Mouse (Mus musculus) hindbrain, embryonic 16.5 days (tissue): ENCODE results near the gene Tjp2. TPM values are rescaled to one million over a fixed set of nuclear protein-coding genes. Genes with fewer than 3 reads are reported as not detected.

Source experiments
- ATAC-seq: fragments of 200-750 bp; cut with Nextera tagmentation; 2 replicates; pipeline ENCODE4 v1.8.0; 2017; ENCODE audit warnings: moderate TSS enrichment, moderate library complexity
- H3K27ac ChIP-seq: fragments of 300-500 bp; sonication (generic); 2 replicates; pipeline ENCODE4 v1.5.1; 2014; ENCODE audit warnings: low read depth, mild to moderate bottlenecking, control low read depth, low read length, moderate library complexity
- H3K27me3 ChIP-seq: fragments of 300-500 bp; sonication (generic); replicated peaks from 2 replicates; pipeline ENCODE4 v1.6.1; 2014; ENCODE audit warnings: low read length; ENCODE audit not compliant: control insufficient read depth, insufficient read depth
- H3K36me3 ChIP-seq: fragments of 300-500 bp; sonication (generic); 2 replicates; pipeline ENCODE4 v1.6.1; 2014; ENCODE audit warnings: mild to moderate bottlenecking, low read length, moderate library complexity, mixed read lengths; ENCODE audit not compliant: control insufficient read depth, insufficient read depth
- H3K4me1 ChIP-seq: fragments of 300-500 bp; sonication (generic); 2 replicates; pipeline ENCODE4 v1.6.1; 2014; ENCODE audit warnings: low read depth, low read length; ENCODE audit not compliant: control insufficient read depth, insufficient read depth
- H3K4me2 ChIP-seq: fragments of 300-500 bp; sonication (generic); 2 replicates; pipeline ENCODE4 v1.6.1; 2014; ENCODE audit warnings: mild to moderate bottlenecking, low read length, control low read depth, moderate library complexity
- H3K4me3 ChIP-seq: fragments of 300-500 bp; sonication (generic); 2 replicates; pipeline ENCODE4 v1.5.1; 2014; ENCODE audit warnings: mild to moderate bottlenecking, low read length, control low read depth, moderate library complexity
- H3K9ac ChIP-seq: fragments of 300-500 bp; sonication (generic); 2 replicates; pipeline ENCODE4 v1.6.1; 2014; ENCODE audit warnings: low read depth, mild to moderate bottlenecking, control low read depth, low read length, moderate library complexity
- H3K9me3 ChIP-seq: fragments of 300-500 bp; sonication (generic); 2 replicates; pipeline ENCODE4 v1.6.1; 2014; ENCODE audit warnings: mild to moderate bottlenecking, low read length, moderate library complexity; ENCODE audit not compliant: control insufficient read depth
- WGBS: fragments of 180-500 bp; shearing (Covaris S2); extraction: QIAGEN DNeasy Blood & Tissue Kit; methylation state at CpG from one replicate; pipeline ENCODE4 v1.1.7; 2014; 5-methylcytosine and 5-hydroxymethylcytosine counted together
- polyA plus RNA-seq: library from polyadenylated mRNA; unstranded; fragments of >200 nt; fragmentation: Nextera tagmentation; extraction: Ambion mirVana; gene quantifications from 2 replicates; pipeline ENCODE4 v1.2.1, GENCODE M21; 2015

The Tjp2 gene
- polyA plus RNA-seq, 1 experiment from 2014 or later = 10.1 TPM

DNA sequence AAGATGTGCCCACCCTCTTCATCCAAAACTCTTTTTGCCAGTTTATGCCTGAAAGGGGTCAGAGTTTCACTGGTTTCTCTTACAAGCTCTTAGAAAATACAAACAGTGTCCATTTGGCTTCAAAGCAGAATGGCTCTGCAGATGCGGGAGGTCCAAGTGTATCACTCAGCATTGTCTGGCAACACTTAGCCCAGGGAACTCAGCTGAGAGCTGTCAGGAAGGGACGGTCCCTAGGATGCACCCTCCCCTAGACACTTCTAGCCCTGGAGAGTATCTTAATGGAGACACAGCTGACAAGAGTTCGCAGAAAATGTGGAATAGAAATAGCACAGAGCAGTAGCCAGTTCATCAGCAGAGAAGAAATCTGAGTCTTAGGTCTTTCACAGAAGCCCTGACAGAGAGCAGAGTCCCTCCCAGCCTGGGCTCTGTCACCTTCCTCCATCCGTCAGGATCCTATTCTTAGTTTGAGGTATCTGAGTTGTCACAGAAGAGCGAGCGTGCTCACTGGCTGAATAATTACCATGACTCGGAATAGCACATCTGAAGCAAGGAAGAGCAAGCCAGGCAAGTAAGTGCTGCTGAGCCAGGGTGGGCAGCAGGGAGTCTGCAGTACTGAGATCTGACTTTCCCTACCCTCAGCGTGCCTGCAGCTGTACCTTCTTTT is 144.3 kb downstream of the Tjp2 start:
- H3K4me1 ChIP-seq = no peaks in the 10 kb centered on the region
- H3K4me2 ChIP-seq = no peak overlapping the region
- WGBS = 36% methylated on average over 8 of the region's 8 CpGs
- no peaks in the 10 kb centered on the region for H3K9me3 ChIP-seq
- H3K27ac ChIP-seq = no peak overlapping the region
- no peaks in the 10 kb centered on the region for H3K36me3 ChIP-seq
- no peak overlapping the region for H3K9ac ChIP-seq
- no peak for ATAC-seq
- no peak overlapping the region for H3K4me3 ChIP-seq
- no peaks in the 10 kb centered on the region for H3K27me3 ChIP-seq

DNA sequence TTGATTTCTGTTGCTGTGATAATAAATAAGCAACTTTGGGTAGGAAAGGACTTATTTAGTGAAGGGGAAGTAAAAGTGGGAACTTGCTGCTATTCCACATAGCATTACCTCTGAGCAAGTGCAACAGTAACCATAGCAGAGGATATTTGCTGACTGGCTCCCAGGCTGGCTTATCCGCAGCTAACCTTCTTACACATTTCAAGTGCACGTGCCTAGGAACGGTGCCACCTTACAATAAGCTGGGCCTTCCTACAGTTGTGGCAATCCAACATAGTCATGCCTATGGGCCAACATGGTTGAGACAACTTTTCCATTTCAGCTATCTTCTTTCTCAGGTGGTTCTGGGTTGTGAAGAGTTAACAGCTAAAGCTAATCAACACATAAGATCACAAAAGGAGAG is 147.2 kb downstream of the Tjp2 start:
- Histone ChIP-seq H3K4me1 (no peaks in the 10 kb centered on the region), H3K4me3 (no peak overlapping the region), H3K27ac (no peak overlapping the region), H3K9ac (no peak overlapping the region), H3K36me3 (no peaks in the 10 kb centered on the region), H3K4me2 (no peak overlapping the region), H3K27me3 (no peaks in the 10 kb centered on the region), H3K9me3 (peaks cover 4% of the 10 kb centered on the region; the same call in 1 of the 2 replicates)
- 89% methylated on average over 3 of the region's 3 CpGs for WGBS
- no peak for ATAC-seq

- H3K27me3 ChIP-seq = no peaks in the 10 kb centered on the region
- no peak overlapping the region for H3K4me2 ChIP-seq
- 91% methylated on average over 7 of the region's 7 CpGs for WGBS
- H3K36me3 ChIP-seq = no peaks in the 10 kb centered on the region
- no peak overlapping the region for H3K27ac ChIP-seq
- no peak for ATAC-seq
- no peaks in the 10 kb centered on the region for H3K4me1 ChIP-seq
- no peak overlapping the region for H3K4me3 ChIP-seq
- H3K9me3 ChIP-seq = peaks cover 4% of the 10 kb centered on the region; the same call in 1 of the 2 replicates
- H3K9ac ChIP-seq = no peak overlapping the region
Measured at GRCm38 (mm10) chr19:24076536-24076935, 148.3 kb downstream of the Tjp2 start.

GRCm38 (mm10) chr19:24075927-24076326 is 148.9 kb downstream of the Tjp2 start:
- ATAC-seq = no peak
- Histone ChIP-seq H3K9ac (no peak overlapping the region), H3K4me3 (no peak overlapping the region), H3K36me3 (no peaks in the 10 kb centered on the region), H3K4me2 (no peak overlapping the region), H3K9me3 (peaks cover 4% of the 10 kb centered on the region; the same call in 1 of the 2 replicates), H3K4me1 (no peaks in the 10 kb centered on the region), H3K27ac (no peak overlapping the region), H3K27me3 (no peaks in the 10 kb centered on the region)
- 87% methylated on average over 8 of the region's 8 CpGs for WGBS

DNA sequence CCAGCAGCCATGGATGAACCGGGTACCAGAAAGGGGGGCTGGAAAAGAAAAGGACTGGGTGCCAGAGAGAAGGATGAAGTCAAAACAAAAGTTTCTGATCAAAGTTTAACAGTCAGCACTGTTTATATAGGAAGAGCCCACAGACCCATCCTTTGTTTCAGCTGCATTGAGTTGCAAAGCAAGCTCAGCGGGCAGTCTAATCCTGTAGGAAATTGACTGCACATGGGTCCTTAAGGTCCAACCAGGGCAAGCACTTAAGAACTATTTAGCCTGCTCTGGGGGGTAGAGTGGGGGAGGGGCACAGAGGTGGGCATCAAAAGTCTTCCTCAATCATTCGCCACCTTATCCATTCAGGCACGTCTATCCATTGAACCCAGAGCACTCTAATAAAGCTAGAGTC is 151.7 kb downstream of the Tjp2 start:
- Histone ChIP-seq H3K9ac (no peak overlapping the region), H3K36me3 (no peaks in the 10 kb centered on the region), H3K27me3 (no peaks in the 10 kb centered on the region), H3K4me2 (no peak overlapping the region), H3K27ac (no peak overlapping the region), H3K9me3 (peaks cover 4% of the 10 kb centered on the region; the same call in 1 of the 2 replicates), H3K4me1 (no peaks in the 10 kb centered on the region), H3K4me3 (no peak overlapping the region)
- 47% methylated on average over 4 of the region's 4 CpGs for WGBS
- ATAC-seq = no peak

GRCm38 (mm10) chr19:24064348-24064895 is 160.4 kb downstream of the Tjp2 start:
- Histone ChIP-seq H3K9me3 (no peaks in the 10 kb centered on the region), H3K9ac (no peak overlapping the region), H3K4me3 (no peak overlapping the region), H3K36me3 (no peaks in the 10 kb centered on the region), H3K4me1 (no peaks in the 10 kb centered on the region), H3K4me2 (no peak overlapping the region), H3K27me3 (no peaks in the 10 kb centered on the region), H3K27ac (no peak overlapping the region)
- WGBS = 57% methylated on average over 12 of the region's 12 CpGs
- ATAC-seq = no peak

DNA sequence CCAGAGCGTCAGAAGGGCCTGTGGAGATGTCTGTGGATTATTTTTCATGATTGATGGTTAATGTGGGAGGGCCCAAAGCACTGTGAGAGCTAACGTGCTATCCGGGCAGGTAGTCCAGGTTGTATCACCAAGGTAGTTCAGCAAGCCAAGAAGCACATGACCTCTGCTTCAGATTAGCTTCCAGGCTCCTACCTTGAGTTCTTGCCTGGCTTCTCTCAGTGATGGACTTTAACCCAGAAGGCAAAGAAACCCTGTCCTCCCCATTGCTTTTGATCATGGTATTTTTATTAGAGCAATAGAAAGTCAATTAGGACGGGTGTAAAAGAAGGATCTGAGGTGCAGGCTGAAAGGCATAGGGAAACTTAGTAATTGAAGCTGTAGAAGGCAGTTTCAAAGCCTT is 161.2 kb downstream of the Tjp2 start:
- H3K9ac ChIP-seq = no peak overlapping the region
- 85% methylated on average over 4 of the region's 4 CpGs for WGBS
- H3K4me3 ChIP-seq = no peak overlapping the region
- H3K9me3 ChIP-seq = no peaks in the 10 kb centered on the region
- ATAC-seq = no peak
- no peaks in the 10 kb centered on the region for H3K4me1 ChIP-seq
- no peaks in the 10 kb centered on the region for H3K27me3 ChIP-seq
- no peak overlapping the region for H3K27ac ChIP-seq
- no peak overlapping the region for H3K4me2 ChIP-seq
- H3K36me3 ChIP-seq = no peaks in the 10 kb centered on the region

DNA sequence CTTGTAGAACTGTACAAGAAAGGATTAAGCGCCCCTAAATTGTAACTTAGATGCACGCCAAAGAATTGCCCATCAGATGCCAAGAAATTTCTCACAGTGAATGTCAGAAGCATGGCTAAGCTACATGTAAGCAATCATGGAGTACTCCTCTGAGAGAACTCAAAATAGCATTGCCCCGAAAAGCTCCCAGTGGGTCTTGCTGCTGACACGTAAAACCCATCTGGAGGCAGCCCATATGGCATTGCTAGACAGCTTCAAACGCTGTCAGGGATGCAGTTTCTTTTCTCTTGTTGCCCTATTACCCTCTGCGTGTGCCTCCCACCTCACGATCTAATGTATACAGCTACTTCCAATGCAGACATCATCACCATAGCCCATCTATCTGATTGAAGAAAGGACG is 166.0 kb downstream of the Tjp2 start:
- Histone ChIP-seq H3K9ac (no peak overlapping the region), H3K4me3 (no peak overlapping the region), H3K9me3 (no peaks in the 10 kb centered on the region), H3K27me3 (no peaks in the 10 kb centered on the region), H3K27ac (no peak overlapping the region), H3K4me1 (no peaks in the 10 kb centered on the region), H3K36me3 (no peaks in the 10 kb centered on the region), H3K4me2 (no peak overlapping the region)
- no peak for ATAC-seq
- WGBS = 69% methylated on average over 8 of the region's 8 CpGs

GRCm38 (mm10) chr19:24058021-24058420 is 166.8 kb downstream of the Tjp2 start:
- Histone ChIP-seq H3K4me3 (no peak overlapping the region), H3K27ac (no peak overlapping the region), H3K36me3 (no peaks in the 10 kb centered on the region), H3K9ac (no peak overlapping the region), H3K27me3 (no peaks in the 10 kb centered on the region), H3K4me1 (no peaks in the 10 kb centered on the region), H3K9me3 (no peaks in the 10 kb centered on the region), H3K4me2 (no peak overlapping the region)
- WGBS = 90% methylated on average over 5 of the region's 5 CpGs
- ATAC-seq = no peak
